Mouse (Mus musculus) liver, adult 2 months (tissue): ENCODE data around the gene Pxmp4. TPM values are rescaled to one million over a fixed set of nuclear protein-coding genes. Genes with fewer than 3 reads are reported as not detected.

Source experiments
- DNase-seq: peaks from one replicate; pipeline ENCODE4 v3.0.0-alpha.2; 2011; ENCODE audit warnings: low read depth, low spot score; ENCODE audit errors: extremely low read depth
- H3K27ac ChIP-seq: fragments of 200-500 bp; replicated peaks from 2 replicates; pipeline ENCODE4 v1.5.1; 2012; ENCODE audit warnings: low read depth, mild to moderate bottlenecking, control low read depth, inconsistent platforms, low read length; ENCODE audit not compliant: insufficient read depth
- H3K27me3 ChIP-seq: fragments of 200-500 bp; 2 replicates; pipeline ENCODE4 v1.6.1; 2012; ENCODE audit warnings: mild to moderate bottlenecking, moderate library complexity, low read length, inconsistent platforms; ENCODE audit not compliant: control insufficient read depth, insufficient read depth
- H3K36me3 ChIP-seq: fragments of 200-500 bp; 2 replicates; pipeline ENCODE4 v1.6.1; 2012; ENCODE audit warnings: low read length, inconsistent platforms; ENCODE audit not compliant: control insufficient read depth, insufficient read depth
- H3K4me1 ChIP-seq: fragments of 200-500 bp; 2 replicates; pipeline ENCODE4 v1.6.1; 2011; ENCODE audit warnings: low read length; ENCODE audit not compliant: control insufficient read depth, insufficient read depth
- H3K4me3 ChIP-seq: fragments of 200-500 bp; 2 replicates; pipeline ENCODE4 v1.5.1; 2011; ENCODE audit warnings: low read depth, mild to moderate bottlenecking, control low read depth, low read length, moderate library complexity; ENCODE audit not compliant: insufficient read depth
- H3K79me2 ChIP-seq: fragments of 200-500 bp; 2 replicates; pipeline ENCODE4 v1.6.1; 2012; ENCODE audit warnings: inconsistent platforms, mild to moderate bottlenecking, low read length, moderate library complexity; ENCODE audit not compliant: control insufficient read depth, insufficient read depth
- H3K9ac ChIP-seq: fragments of 200-500 bp; 2 replicates; pipeline ENCODE4 v1.6.1; 2012; ENCODE audit warnings: low read depth, mild to moderate bottlenecking, control low read depth, inconsistent platforms, low read length
- CTCF ChIP-seq: fragments of 200-500 bp; IDR thresholded peaks from 2 replicates; pipeline ENCODE4 v1.5.1; 2011; ENCODE audit warnings: low read depth, low read length, control low read depth
- POLR2A ChIP-seq: fragments of 200-500 bp; IDR thresholded peaks from 2 replicates; pipeline ENCODE4 v1.6.1; 2011; ENCODE audit warnings: low read length, control low read depth; ENCODE audit not compliant: insufficient read depth; ENCODE audit errors: extremely low read depth
- WGBS: fragments of 180-500 bp; shearing (Covaris S2); methylation state at CpG from one replicate; pipeline ENCODE4 v1.1.7; 2018; 5-methylcytosine and 5-hydroxymethylcytosine counted together
- polyA plus RNA-seq: library from polyadenylated mRNA; depleted of rRNA; stranded (reverse); fragments of >200 nt; gene quantifications from 2 replicates; pipeline ENCODE4 v1.2.3, GENCODE M21; 2012
- total RNA-seq: library from RNA; depleted of rRNA; stranded (reverse); fragments of >200 nt; gene quantifications from 2 replicates; pipeline ENCODE4 v1.2.3, GENCODE M21; 2014

The Pxmp4 gene
- total and polyA plus RNA-seq, 2 experiments = 39.9 to 127 TPM

- no peak for DNase-seq
Observed at GRCm38 (mm10) chr2:154642005-154642459, 38.5 kb upstream of the Pxmp4 start.

GRCm38 (mm10) chr2:154641176-154641575 lies 37.7 kb upstream of the Pxmp4 start:
- Histone ChIP-seq H3K36me3 (peaks cover 4% of the 10 kb centered on the region; the same call in 1 of the 2 replicates), H3K9ac (no peak overlapping the region), H3K79me2 (no peaks in the 10 kb centered on the region), H3K4me1 (no peaks in the 10 kb centered on the region), H3K27me3 (no peaks in the 10 kb centered on the region), H3K4me3 (no peak overlapping the region), H3K27ac (no peak overlapping the region)
- no peak for TF ChIP-seq POLR2A
- no peak for TF ChIP-seq CTCF
- WGBS = 87% methylated on average over 8 of the region's 8 CpGs
- no peak for DNase-seq

More at GRCm38 (mm10) chr2:154642005-154642459, 38.5 kb upstream of the Pxmp4 start:
- H3K4me3 ChIP-seq = no peak overlapping the region
- TF ChIP-seq POLR2A = no peak
- no peak for TF ChIP-seq CTCF
- no peaks in the 10 kb centered on the region for H3K27me3 ChIP-seq
- H3K4me1 ChIP-seq = no peaks in the 10 kb centered on the region
- WGBS = 93% methylated on average over 9 of the region's 9 CpGs
- H3K27ac ChIP-seq = no peak overlapping the region
- no peak overlapping the region for H3K9ac ChIP-seq
- peaks cover 4% of the 10 kb centered on the region; the same call in 1 of the 2 replicates for H3K36me3 ChIP-seq
- no peaks in the 10 kb centered on the region for H3K79me2 ChIP-seq

GRCm38 (mm10) chr2:154639115-154639514 lies 35.6 kb upstream of the Pxmp4 start:
- H3K36me3 ChIP-seq = peaks cover 6% of the 10 kb centered on the region; the same call in 1 of the 2 replicates
- no peak for DNase-seq
- H3K27ac ChIP-seq = no peak overlapping the region
- H3K4me3 ChIP-seq = no peak overlapping the region
- no peak overlapping the region for H3K9ac ChIP-seq
- H3K27me3 ChIP-seq = no peaks in the 10 kb centered on the region
- TF ChIP-seq POLR2A (no peak), CTCF (no peak)
- 87% methylated on average over 4 of the region's 4 CpGs for WGBS
- no peaks in the 10 kb centered on the region for H3K79me2 ChIP-seq
- H3K4me1 ChIP-seq = no peaks in the 10 kb centered on the region

- Histone ChIP-seq H3K4me3 (no peak overlapping the region), H3K9ac (no peak overlapping the region), H3K36me3 (peaks cover 6% of the 10 kb centered on the region; the same call in 1 of the 2 replicates), H3K27ac (no peak overlapping the region), H3K4me1 (no peaks in the 10 kb centered on the region), H3K79me2 (no peaks in the 10 kb centered on the region), H3K27me3 (no peaks in the 10 kb centered on the region)
- no peak for DNase-seq
- WGBS = 99% methylated on average over 3 of the region's 3 CpGs
- TF ChIP-seq CTCF = 0 out of 2 replicates have a peak, but pooled peaks have one; percentile 7
- TF ChIP-seq POLR2A = no peak
Observed at GRCm38 (mm10) chr2:154638521-154638920, 35.0 kb upstream of the Pxmp4 start.

- Histone ChIP-seq H3K27ac (no peak overlapping the region), H3K27me3 (no peaks in the 10 kb centered on the region), H3K4me1 (no peaks in the 10 kb centered on the region), H3K4me3 (no peak overlapping the region), H3K79me2 (no peaks in the 10 kb centered on the region), H3K9ac (no peak overlapping the region), H3K36me3 (peaks cover 10% of the 10 kb centered on the region)
- no peak for DNase-seq
- TF ChIP-seq POLR2A = no peak
- WGBS = 100% methylated on average over 2 of the region's 2 CpGs
Observed at GRCm38 (mm10) chr2:154635826-154636225, 32.3 kb upstream of the Pxmp4 start.

- WGBS = 96% methylated on average over 9 of the region's 9 CpGs
Observed at GRCm38 (mm10) chr2:154633876-154634644, 30.6 kb upstream of the Pxmp4 start.

More at GRCm38 (mm10) chr2:154633876-154634644, 30.6 kb upstream of the Pxmp4 start:
- DNase-seq = no peak
- Histone ChIP-seq H3K36me3 (peaks cover 11% of the 10 kb centered on the region), H3K79me2 (no peaks in the 10 kb centered on the region), H3K4me3 (no peak overlapping the region), H3K4me1 (no peaks in the 10 kb centered on the region), H3K9ac (no peak overlapping the region), H3K27ac (no peak overlapping the region), H3K27me3 (no peaks in the 10 kb centered on the region)
- no peak for TF ChIP-seq POLR2A
- TF ChIP-seq CTCF = no peak
